Mouse (Mus musculus): ENCODE data around the gene Ubtd2. TPM values are rescaled to one million over a fixed set of nuclear protein-coding genes. Genes with fewer than 3 reads are reported as not detected.
"Not testable (repeated sequence)": the region's sequence is repeated elsewhere in the genome, so short reads cannot be mapped to it uniquely, and the experiment has no call there.

The Ubtd2 gene
- polyA plus RNA-seq, 1 experiment from 2014 or later, result 37.8 TPM

GRCm38 (mm10) chr11:32498757-32499535, 43.8 kb downstream of the Ubtd2 start:
- Histone ChIP-seq H3K9me3 (no peaks in the 10 kb centered on the region), H3K27me3 (replicated peaks) (no peaks in the 10 kb centered on the region), H3K4me3 (replicated peaks) (no peak overlapping the region), H3K27ac (no peak overlapping the region), H3K4me1 (no peaks in the 10 kb centered on the region), H3K9ac (no peak overlapping the region), H3K36me3 (peaks cover 7% of the 10 kb centered on the region; the same call in 1 of the 2 replicates), H3K4me2 (no peak overlapping the region)
- ATAC-seq (ENCODE audit: insufficient read depth, low FRiP score, low read depth), result no peak
- WGBS, result 82% methylated on average over 7 of the region's 7 CpGs

DNA sequence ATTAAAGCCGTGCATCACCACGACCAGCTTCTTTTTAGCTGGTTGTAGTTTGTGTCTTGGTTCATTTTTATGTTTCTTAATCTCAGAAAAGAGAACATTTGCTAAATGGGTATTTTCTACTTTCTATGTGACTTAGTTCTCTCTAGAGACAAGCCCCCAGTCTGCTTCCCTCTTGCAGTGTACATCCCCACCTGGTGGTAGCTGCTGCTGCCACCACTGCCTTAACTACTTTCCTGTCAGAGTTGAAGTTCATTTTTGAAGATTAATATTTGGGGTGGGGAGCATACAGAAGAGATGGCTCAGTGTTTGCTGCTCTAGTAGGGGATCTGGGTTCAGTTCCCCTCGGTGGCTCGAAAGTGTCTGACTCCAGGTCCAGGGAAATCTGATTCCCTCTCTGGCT, 44.8 kb downstream of the Ubtd2 start:
- Histone ChIP-seq H3K36me3 (peaks cover 7% of the 10 kb centered on the region; the same call in 1 of the 2 replicates), H3K4me3 (replicated peaks) (no peak overlapping the region), H3K27me3 (replicated peaks) (no peaks in the 10 kb centered on the region), H3K9ac (no peak overlapping the region), H3K27ac (no peak overlapping the region), H3K9me3 (no peaks in the 10 kb centered on the region), H3K4me1 (no peaks in the 10 kb centered on the region), H3K4me2 (no peak overlapping the region)
- WGBS, result 91% methylated on average over 4 of the region's 4 CpGs
- ATAC-seq (ENCODE audit: insufficient read depth, low FRiP score, low read depth), result no peak

- Histone ChIP-seq H3K4me2 (no peak overlapping the region), H3K27ac (no peak overlapping the region), H3K9ac (no peak overlapping the region), H3K4me1 (no peaks in the 10 kb centered on the region), H3K27me3 (replicated peaks) (no peaks in the 10 kb centered on the region), H3K36me3 (peaks cover 7% of the 10 kb centered on the region; the same call in 1 of the 2 replicates), H3K9me3 (no peaks in the 10 kb centered on the region), H3K4me3 (replicated peaks) (no peak overlapping the region)
- WGBS, result 91% methylated on average over 2 of the region's 2 CpGs
- ATAC-seq (ENCODE audit: insufficient read depth, low FRiP score, low read depth), result no peak
Measured at GRCm38 (mm10) chr11:32503711-32504110, 48.5 kb downstream of the Ubtd2 start.

GRCm38 (mm10) chr11:32505091-32505739, 50.0 kb downstream of the Ubtd2 start:
- no peak overlapping the region for H3K27ac ChIP-seq
- H3K9me3 ChIP-seq, result no peaks in the 10 kb centered on the region
- WGBS, result 69% methylated on average over 7 of the region's 7 CpGs
- no peak overlapping the region for H3K9ac ChIP-seq
- H3K4me1 ChIP-seq, result no peaks in the 10 kb centered on the region
- H3K4me2 ChIP-seq, result no peak overlapping the region
- no peaks in the 10 kb centered on the region for H3K27me3 ChIP-seq (replicated peaks)
- H3K4me3 ChIP-seq (replicated peaks), result no peak overlapping the region
- no peak for ATAC-seq (ENCODE audit: insufficient read depth, low FRiP score, low read depth)
- H3K36me3 ChIP-seq, result peaks cover 7% of the 10 kb centered on the region; the same call in 1 of the 2 replicates

GRCm38 (mm10) chr11:32510930-32511329, 55.8 kb downstream of the Ubtd2 start:
- no peak overlapping the region for H3K4me2 ChIP-seq
- no peaks in the 10 kb centered on the region for H3K27me3 ChIP-seq (replicated peaks)
- no peak overlapping the region for H3K27ac ChIP-seq
- H3K9ac ChIP-seq, result no peak overlapping the region
- H3K4me3 ChIP-seq (replicated peaks), result no peak overlapping the region
- no peaks in the 10 kb centered on the region for H3K9me3 ChIP-seq
- no peaks in the 10 kb centered on the region for H3K36me3 ChIP-seq
- 77% methylated on average over 1 of the region's 1 CpGs for WGBS
- ATAC-seq (ENCODE audit: insufficient read depth, low FRiP score, low read depth), result no peak
- H3K4me1 ChIP-seq, result no peaks in the 10 kb centered on the region

- not testable (repeated sequence) for H3K4me3 ChIP-seq (replicated peaks); H3K9ac ChIP-seq; H3K27ac ChIP-seq; H3K36me3 ChIP-seq; ATAC-seq (ENCODE audit: insufficient read depth, low FRiP score, low read depth); H3K4me1 ChIP-seq; H3K9me3 ChIP-seq; H3K27me3 ChIP-seq (replicated peaks); H3K4me2 ChIP-seq
- WGBS, result 89% methylated on average over 5 of the region's 5 CpGs
Measured at GRCm38 (mm10) chr11:32514853-32515252, 59.7 kb downstream of the Ubtd2 start.

GRCm38 (mm10) chr11:32516091-32516490, 60.9 kb downstream of the Ubtd2 start:
- no peaks in the 10 kb centered on the region for H3K9me3 ChIP-seq
- ATAC-seq (ENCODE audit: insufficient read depth, low FRiP score, low read depth), result no peak
- H3K36me3 ChIP-seq, result peaks cover 9% of the 10 kb centered on the region
- H3K9ac ChIP-seq, result no peak overlapping the region
- H3K27me3 ChIP-seq (replicated peaks), result no peaks in the 10 kb centered on the region
- no peaks in the 10 kb centered on the region for H3K4me1 ChIP-seq
- 89% methylated on average over 12 of the region's 12 CpGs for WGBS
- no peak overlapping the region for H3K27ac ChIP-seq
- H3K4me2 ChIP-seq, result no peak overlapping the region
- no peak overlapping the region for H3K4me3 ChIP-seq (replicated peaks)

DNA sequence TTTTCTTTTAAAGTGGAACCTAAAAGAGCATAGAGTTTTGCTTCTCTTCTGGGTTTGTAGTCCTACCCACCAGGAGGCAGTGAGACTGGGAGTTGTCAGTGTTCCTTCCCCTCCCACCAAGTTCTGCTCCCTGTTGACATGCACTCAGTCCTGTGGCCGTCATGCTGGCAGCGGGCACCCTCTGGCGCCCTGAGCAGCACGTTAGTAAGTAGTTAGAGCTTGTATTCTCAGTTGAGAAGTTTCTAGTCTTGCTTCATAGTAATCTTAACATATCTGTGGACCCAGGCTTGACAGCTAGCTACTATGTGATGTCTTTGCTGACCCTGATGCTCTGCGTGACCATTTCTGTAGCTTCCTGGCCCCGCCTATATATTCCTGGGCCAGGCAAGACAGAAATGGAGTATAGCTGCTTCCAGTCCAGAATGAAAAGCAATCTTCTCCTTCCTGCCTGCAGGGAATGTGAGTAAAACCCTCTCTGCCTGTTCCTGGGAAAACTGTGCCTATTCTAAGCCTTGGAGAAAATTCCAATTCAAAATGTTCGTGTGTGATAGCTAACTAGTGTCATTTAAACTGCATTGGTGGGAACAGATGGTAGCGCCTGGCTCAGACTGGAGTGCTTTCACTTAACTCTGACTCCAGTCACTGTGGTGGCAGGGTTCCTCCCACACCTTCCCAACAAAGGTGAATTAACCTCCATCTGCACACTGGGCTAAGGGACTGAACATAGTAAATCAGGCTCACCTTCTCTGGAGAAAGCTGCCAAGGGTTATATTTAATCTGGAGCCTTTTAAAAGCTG, 61.9 kb downstream of the Ubtd2 start:
- ATAC-seq (ENCODE audit: insufficient read depth, low FRiP score, low read depth), result no peak
- Histone ChIP-seq H3K27me3 (replicated peaks) (no peaks in the 10 kb centered on the region), H3K9me3 (no peaks in the 10 kb centered on the region), H3K4me3 (replicated peaks) (no peak overlapping the region), H3K36me3 (peaks cover 9% of the 10 kb centered on the region), H3K4me1 (no peaks in the 10 kb centered on the region), H3K27ac (no peak overlapping the region), H3K9ac (no peak overlapping the region), H3K4me2 (no peak overlapping the region)
- WGBS, result 84% methylated on average over 8 of the region's 8 CpGs

DNA sequence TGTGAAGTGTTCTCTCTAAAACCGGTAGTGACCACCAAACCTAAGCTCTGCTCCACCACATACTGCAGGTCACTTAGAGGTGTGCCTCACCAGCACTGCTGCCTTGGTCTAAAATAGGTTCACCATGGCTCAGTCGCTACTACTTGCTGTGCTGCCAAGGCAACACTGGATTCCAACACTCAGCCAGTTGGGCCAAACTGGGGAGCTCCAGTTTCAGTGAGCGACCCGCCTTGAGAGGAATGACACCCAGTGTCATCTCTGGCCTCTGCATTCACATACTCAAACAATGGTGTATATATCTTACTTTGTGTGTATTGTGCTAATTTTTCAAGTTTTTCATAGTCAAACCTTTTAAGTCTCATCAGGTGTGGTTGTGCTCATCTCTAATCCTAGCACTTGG, 63.6 kb downstream of the Ubtd2 start:
- WGBS, result 88% methylated on average over 4 of the region's 4 CpGs
- Histone ChIP-seq H3K27ac (no peak overlapping the region), H3K36me3 (peaks cover 11% of the 10 kb centered on the region), H3K9ac (no peak overlapping the region), H3K27me3 (replicated peaks) (no peaks in the 10 kb centered on the region), H3K4me3 (replicated peaks) (no peak overlapping the region), H3K4me2 (no peak overlapping the region), H3K4me1 (no peaks in the 10 kb centered on the region), H3K9me3 (no peaks in the 10 kb centered on the region)
- no peak for ATAC-seq (ENCODE audit: insufficient read depth, low FRiP score, low read depth)

GRCm38 (mm10) chr11:32519354-32519753, 64.2 kb downstream of the Ubtd2 start:
- WGBS, result 84% methylated on average over 1 of the region's 1 CpGs
- Histone ChIP-seq H3K9me3 (no peaks in the 10 kb centered on the region), H3K4me1 (no peaks in the 10 kb centered on the region), H3K9ac (no peak overlapping the region), H3K36me3 (peaks cover 13% of the 10 kb centered on the region), H3K27ac (no peak overlapping the region), H3K27me3 (replicated peaks) (no peaks in the 10 kb centered on the region), H3K4me3 (replicated peaks) (no peak overlapping the region), H3K4me2 (no peak overlapping the region)
- ATAC-seq (ENCODE audit: insufficient read depth, low FRiP score, low read depth), result no peak

DNA sequence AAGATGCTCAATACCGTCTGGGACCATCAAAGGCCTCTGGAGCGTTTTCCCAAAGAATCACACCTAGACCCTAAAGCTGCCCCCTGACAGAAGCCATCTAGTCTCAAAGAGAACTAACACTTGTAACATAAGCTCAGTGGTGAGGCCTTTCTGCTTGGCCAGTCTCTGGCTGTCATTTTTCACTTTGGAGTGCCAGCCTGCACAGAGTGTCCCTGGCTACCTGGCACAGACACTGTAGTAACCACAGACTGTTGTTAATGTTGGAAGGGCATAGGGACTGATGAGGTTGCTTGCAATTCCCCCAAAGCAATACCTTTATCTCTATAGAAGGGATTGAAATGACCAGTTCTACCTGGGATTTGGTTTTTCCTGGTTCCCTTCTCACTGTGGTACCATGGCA, 66.1 kb downstream of the Ubtd2 start:
- ATAC-seq (ENCODE audit: insufficient read depth, low FRiP score, low read depth), result no peak
- Histone ChIP-seq H3K4me1 (no peaks in the 10 kb centered on the region), H3K36me3 (peaks cover 13% of the 10 kb centered on the region), H3K27ac (no peak overlapping the region), H3K4me2 (no peak overlapping the region), H3K9ac (no peak overlapping the region), H3K4me3 (replicated peaks) (no peak overlapping the region), H3K9me3 (no peaks in the 10 kb centered on the region), H3K27me3 (replicated peaks) (no peaks in the 10 kb centered on the region)
- WGBS, result 74% methylated on average over 2 of the region's 2 CpGs

Measured in stomach, embryonic 15.5 days (tissue).